Mouse (Mus musculus): Measurements from ENCODE around the gene Supt20. TPM values are rescaled to one million over a fixed set of nuclear protein-coding genes. Genes with fewer than 3 reads are reported as not detected.
"Not testable (repeated sequence)": the region's sequence is repeated elsewhere in the genome, so short reads cannot be mapped to it uniquely, and the experiment has no call there.

The Supt20 gene
- polyA plus RNA-seq, 1 experiment from 2014 or later: 126 TPM

GRCm38 (mm10) chr3:54761258-54761657 lies 68.7 kb downstream of the Supt20 start:
- Histone ChIP-seq H3K9me3 (replicated peaks; ENCODE audit: control insufficient read depth, low read length) (no peaks in the 10 kb centered on the region), H3K4me3 (ENCODE audit: low read depth, low read length) (no peak overlapping the region), H3K27ac (replicated peaks; ENCODE audit: low read depth, low read length) (no peak overlapping the region), H3K27me3 (ENCODE audit: control insufficient read depth, insufficient read depth, low read length) (no peaks in the 10 kb centered on the region), H3K4me1 (ENCODE audit: control insufficient read depth, insufficient read depth, low read length) (no peaks in the 10 kb centered on the region), H3K9ac (replicated peaks; ENCODE audit: low read length) (no peak overlapping the region), H3K36me3 (replicated peaks; ENCODE audit: control insufficient read depth, insufficient read depth, low read depth, low read length) (no peaks in the 10 kb centered on the region), H3K4me2 (ENCODE audit: low read depth, low read length) (no peak overlapping the region)
- 81% methylated on average over 1 of the region's 1 CpGs for WGBS
- ATAC-seq (replicated peaks; ENCODE audit: insufficient number of reproducible peaks, low FRiP score, low TSS enrichment, low read depth): no peak
- no peak for DNase-seq (ENCODE audit: low spot score)

DNA sequence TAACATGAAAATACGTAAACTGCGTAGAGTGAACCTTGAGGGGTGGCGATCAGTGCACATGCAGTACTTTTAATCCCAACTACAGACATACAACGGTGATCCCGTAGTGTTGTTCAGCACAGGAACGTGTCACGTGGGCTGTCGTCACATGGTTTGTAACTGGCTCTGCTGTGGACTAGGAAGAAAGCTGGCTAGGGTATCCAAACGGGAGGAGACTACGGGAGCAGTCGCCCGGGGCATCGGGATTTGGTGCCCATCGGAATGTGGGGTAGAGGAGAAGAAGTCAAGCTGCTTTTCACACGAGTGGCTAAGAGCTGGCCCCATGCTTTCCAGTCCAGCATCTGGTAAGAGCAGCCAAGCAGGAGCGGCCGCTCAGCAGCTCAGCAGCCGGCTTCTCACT lies 71.8 kb downstream of the Supt20 start:
- Histone ChIP-seq H3K4me1 (ENCODE audit: control insufficient read depth, insufficient read depth, low read length) (no peaks in the 10 kb centered on the region), H3K9me3 (replicated peaks; ENCODE audit: control insufficient read depth, low read length) (no peaks in the 10 kb centered on the region), H3K4me3 (ENCODE audit: low read depth, low read length) (0 out of 2 replicates have a peak overlapping the region, but pooled peaks have one; percentile 12), H3K27ac (replicated peaks; ENCODE audit: low read depth, low read length) (no peak overlapping the region), H3K9ac (replicated peaks; ENCODE audit: low read length) (peak overlapping the region; percentile 13; the same call in 1 of the 2 replicates), H3K27me3 (ENCODE audit: control insufficient read depth, insufficient read depth, low read length) (no peaks in the 10 kb centered on the region), H3K36me3 (replicated peaks; ENCODE audit: control insufficient read depth, insufficient read depth, low read depth, low read length) (no peaks in the 10 kb centered on the region), H3K4me2 (ENCODE audit: low read depth, low read length) (peak overlapping the region; percentile 21)
- ATAC-seq (replicated peaks; ENCODE audit: insufficient number of reproducible peaks, low FRiP score, low TSS enrichment, low read depth): peak; percentile 42; the same call in 1 of the 2 replicates
- peak; percentile 23 for DNase-seq (ENCODE audit: low spot score)
- WGBS: 65% methylated on average over 18 of the region's 18 CpGs

DNA sequence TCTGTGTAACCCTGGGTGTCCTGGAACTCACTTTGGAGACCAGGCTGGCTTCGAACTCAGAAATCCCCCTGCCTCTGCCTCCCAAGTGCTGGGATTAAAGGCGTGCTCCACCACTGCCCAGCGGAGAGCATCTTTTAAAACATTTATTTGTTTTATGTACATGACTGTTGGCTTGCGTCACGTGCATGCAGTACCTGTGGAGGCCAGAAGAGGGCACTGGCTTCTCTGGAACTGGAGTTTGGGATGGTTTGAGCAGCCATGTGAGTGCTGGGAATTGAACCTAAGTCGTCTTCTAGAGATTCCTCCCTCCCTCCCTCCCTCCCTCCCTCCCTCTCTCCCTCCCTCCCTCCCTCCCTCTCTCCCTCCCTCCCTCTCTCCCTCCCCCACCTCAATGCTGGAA lies 72.9 kb downstream of the Supt20 start:
- DNase-seq (ENCODE audit: low spot score): not testable (repeated sequence)

GRCm38 (mm10) chr3:54766034-54766433 lies 73.4 kb downstream of the Supt20 start:
- Histone ChIP-seq H3K27me3 (ENCODE audit: control insufficient read depth, insufficient read depth, low read length) (no peaks in the 10 kb centered on the region), H3K4me1 (ENCODE audit: control insufficient read depth, insufficient read depth, low read length) (no peaks in the 10 kb centered on the region), H3K4me3 (ENCODE audit: low read depth, low read length) (no peak overlapping the region), H3K27ac (replicated peaks; ENCODE audit: low read depth, low read length) (no peak overlapping the region), H3K9ac (replicated peaks; ENCODE audit: low read length) (no peak overlapping the region), H3K36me3 (replicated peaks; ENCODE audit: control insufficient read depth, insufficient read depth, low read depth, low read length) (no peaks in the 10 kb centered on the region), H3K4me2 (ENCODE audit: low read depth, low read length) (no peak overlapping the region), H3K9me3 (replicated peaks; ENCODE audit: control insufficient read depth, low read length) (no peaks in the 10 kb centered on the region)
- ATAC-seq (replicated peaks; ENCODE audit: insufficient number of reproducible peaks, low FRiP score, low TSS enrichment, low read depth) (no peak), DNase-seq (ENCODE audit: low spot score) (peak; percentile 33)
- WGBS: 67% methylated on average over 14 of the region's 14 CpGs

More for the DNA sequence above, 72.9 kb downstream of the Supt20 start:
- not testable (repeated sequence) for H3K9me3 ChIP-seq (replicated peaks; ENCODE audit: control insufficient read depth, low read length); H3K36me3 ChIP-seq (replicated peaks; ENCODE audit: control insufficient read depth, insufficient read depth, low read depth, low read length); ATAC-seq (replicated peaks; ENCODE audit: insufficient number of reproducible peaks, low FRiP score, low TSS enrichment, low read depth); H3K4me1 ChIP-seq (ENCODE audit: control insufficient read depth, insufficient read depth, low read length); H3K27ac ChIP-seq (replicated peaks; ENCODE audit: low read depth, low read length); H3K9ac ChIP-seq (replicated peaks; ENCODE audit: low read length); H3K4me2 ChIP-seq (ENCODE audit: low read depth, low read length); H3K27me3 ChIP-seq (ENCODE audit: control insufficient read depth, insufficient read depth, low read length); H3K4me3 ChIP-seq (ENCODE audit: low read depth, low read length)
- 84% methylated on average over 6 of the region's 6 CpGs for WGBS

GRCm38 (mm10) chr3:54766811-54767210 lies 74.2 kb downstream of the Supt20 start:
- 81% methylated on average over 5 of the region's 5 CpGs for WGBS
- H3K36me3 ChIP-seq (replicated peaks; ENCODE audit: control insufficient read depth, insufficient read depth, low read depth, low read length): no peaks in the 10 kb centered on the region
- no peaks in the 10 kb centered on the region for H3K4me1 ChIP-seq (ENCODE audit: control insufficient read depth, insufficient read depth, low read length)
- no peak overlapping the region for H3K4me3 ChIP-seq (ENCODE audit: low read depth, low read length)
- no peaks in the 10 kb centered on the region for H3K9me3 ChIP-seq (replicated peaks; ENCODE audit: control insufficient read depth, low read length)
- no peak overlapping the region for H3K4me2 ChIP-seq (ENCODE audit: low read depth, low read length)
- no peak overlapping the region for H3K27ac ChIP-seq (replicated peaks; ENCODE audit: low read depth, low read length)
- no peak for DNase-seq (ENCODE audit: low spot score)
- no peak overlapping the region for H3K9ac ChIP-seq (replicated peaks; ENCODE audit: low read length)
- ATAC-seq (replicated peaks; ENCODE audit: insufficient number of reproducible peaks, low FRiP score, low TSS enrichment, low read depth): no peak
- H3K27me3 ChIP-seq (ENCODE audit: control insufficient read depth, insufficient read depth, low read length): no peaks in the 10 kb centered on the region

- no peaks in the 10 kb centered on the region for H3K9me3 ChIP-seq (replicated peaks; ENCODE audit: control insufficient read depth, low read length)
- DNase-seq (ENCODE audit: low spot score) (no peak), ATAC-seq (replicated peaks; ENCODE audit: insufficient number of reproducible peaks, low FRiP score, low TSS enrichment, low read depth) (no peak)
- WGBS: 93% methylated on average over 8 of the region's 8 CpGs
- no peak overlapping the region for H3K9ac ChIP-seq (replicated peaks; ENCODE audit: low read length)
- H3K27me3 ChIP-seq (ENCODE audit: control insufficient read depth, insufficient read depth, low read length): no peaks in the 10 kb centered on the region
- H3K36me3 ChIP-seq (replicated peaks; ENCODE audit: control insufficient read depth, insufficient read depth, low read depth, low read length): no peaks in the 10 kb centered on the region
- H3K27ac ChIP-seq (replicated peaks; ENCODE audit: low read depth, low read length): no peak overlapping the region
- no peak overlapping the region for H3K4me3 ChIP-seq (ENCODE audit: low read depth, low read length)
- H3K4me2 ChIP-seq (ENCODE audit: low read depth, low read length): no peak overlapping the region
- H3K4me1 ChIP-seq (ENCODE audit: control insufficient read depth, insufficient read depth, low read length): no peaks in the 10 kb centered on the region
Measured at GRCm38 (mm10) chr3:54768592-54768991, 76.0 kb downstream of the Supt20 start.

- H3K9ac ChIP-seq (replicated peaks; ENCODE audit: low read length): no peak overlapping the region
- DNase-seq (ENCODE audit: low spot score) (no peak), ATAC-seq (replicated peaks; ENCODE audit: insufficient number of reproducible peaks, low FRiP score, low TSS enrichment, low read depth) (no peak)
- no peaks in the 10 kb centered on the region for H3K9me3 ChIP-seq (replicated peaks; ENCODE audit: control insufficient read depth, low read length)
- H3K4me1 ChIP-seq (ENCODE audit: control insufficient read depth, insufficient read depth, low read length): no peaks in the 10 kb centered on the region
- H3K4me2 ChIP-seq (ENCODE audit: low read depth, low read length): no peak overlapping the region
- no peak overlapping the region for H3K27ac ChIP-seq (replicated peaks; ENCODE audit: low read depth, low read length)
- H3K36me3 ChIP-seq (replicated peaks; ENCODE audit: control insufficient read depth, insufficient read depth, low read depth, low read length): no peaks in the 10 kb centered on the region
- no peaks in the 10 kb centered on the region for H3K27me3 ChIP-seq (ENCODE audit: control insufficient read depth, insufficient read depth, low read length)
- no peak overlapping the region for H3K4me3 ChIP-seq (ENCODE audit: low read depth, low read length)
- WGBS: 77% methylated on average over 17 of the region's 17 CpGs
Measured at GRCm38 (mm10) chr3:54769349-54770275, 77.0 kb downstream of the Supt20 start.

DNA sequence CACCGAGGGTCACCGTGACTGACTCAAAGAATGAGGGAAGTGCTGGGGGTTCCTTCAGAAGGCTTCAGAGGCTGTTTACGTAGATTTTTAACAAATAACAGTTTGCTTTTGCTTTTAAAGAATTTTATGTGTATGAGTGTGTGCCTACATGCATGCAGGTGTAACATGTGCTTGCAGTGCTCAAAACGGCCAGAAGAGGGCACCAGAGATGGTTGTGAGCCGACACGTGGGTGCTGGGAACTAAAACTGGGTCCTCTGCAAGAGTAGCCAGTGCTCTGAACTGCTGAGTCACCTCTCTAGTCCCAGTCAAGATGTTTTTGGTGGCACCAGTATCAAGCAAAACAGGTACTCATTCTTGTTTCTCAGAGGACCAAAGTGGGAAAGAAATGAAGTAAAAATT lies 81.0 kb downstream of the Supt20 start:
- no peaks in the 10 kb centered on the region for H3K27me3 ChIP-seq (ENCODE audit: control insufficient read depth, insufficient read depth, low read length)
- H3K9me3 ChIP-seq (replicated peaks; ENCODE audit: control insufficient read depth, low read length): no peaks in the 10 kb centered on the region
- WGBS: 87% methylated on average over 6 of the region's 6 CpGs
- no peak for DNase-seq (ENCODE audit: low spot score)
- H3K27ac ChIP-seq (replicated peaks; ENCODE audit: low read depth, low read length): no peak overlapping the region
- no peak overlapping the region for H3K4me3 ChIP-seq (ENCODE audit: low read depth, low read length)
- H3K36me3 ChIP-seq (replicated peaks; ENCODE audit: control insufficient read depth, insufficient read depth, low read depth, low read length): no peaks in the 10 kb centered on the region
- no peak overlapping the region for H3K9ac ChIP-seq (replicated peaks; ENCODE audit: low read length)
- no peak overlapping the region for H3K4me2 ChIP-seq (ENCODE audit: low read depth, low read length)
- no peaks in the 10 kb centered on the region for H3K4me1 ChIP-seq (ENCODE audit: control insufficient read depth, insufficient read depth, low read length)
- no peak for ATAC-seq (replicated peaks; ENCODE audit: insufficient number of reproducible peaks, low FRiP score, low TSS enrichment, low read depth)
